Mouse (Mus musculus) forebrain, embryonic 10.5 days (tissue): ENCODE measurements at regions not wholly inside any gene's neighbourhood (a gene's known extent, or its start where the extent isn't known, plus 50 kb on each side); places are given as distances from the start of the nearest gene placed in this dataset.

Experiments
- DNase-seq: peaks from one replicate; pipeline ENCODE4 v3.0.0-alpha.2; 2017; ENCODE audit warnings: low spot score; ENCODE audit errors: extremely low spot score
- H3K27ac ChIP-seq: fragments of 300-500 bp; sonication (generic); 2 replicates; pipeline ENCODE4 v1.5.1; 2016; ENCODE audit warnings: mild to moderate bottlenecking
- H3K27me3 ChIP-seq: fragments of 300-500 bp; sonication (generic); 2 replicates; pipeline ENCODE4 v1.6.1; 2016; ENCODE audit warnings: mild to moderate bottlenecking; ENCODE audit not compliant: poor library complexity, severe bottlenecking
- H3K36me3 ChIP-seq: fragments of 300-500 bp; sonication (generic); replicated peaks from 2 replicates; pipeline ENCODE4 v1.6.1; 2016; ENCODE audit warnings: mild to moderate bottlenecking, moderate library complexity
- H3K4me1 ChIP-seq: fragments of 300-500 bp; sonication (generic); 2 replicates; pipeline ENCODE4 v1.6.1; 2016
- H3K4me3 ChIP-seq: fragments of 300-500 bp; sonication (generic); 2 replicates; pipeline ENCODE4 v1.5.1; 2016; ENCODE audit warnings: mild to moderate bottlenecking, moderate library complexity
- H3K9me3 ChIP-seq: fragments of 300-500 bp; sonication (generic); 2 replicates; pipeline ENCODE4 v1.6.1; 2016; ENCODE audit warnings: mild to moderate bottlenecking, moderate library complexity
- WGBS: fragments of 180-500 bp; shearing (Covaris S2); methylation state at CpG from one replicate; pipeline ENCODE4 v1.1.7; 2016; 5-methylcytosine and 5-hydroxymethylcytosine counted together

DNA sequence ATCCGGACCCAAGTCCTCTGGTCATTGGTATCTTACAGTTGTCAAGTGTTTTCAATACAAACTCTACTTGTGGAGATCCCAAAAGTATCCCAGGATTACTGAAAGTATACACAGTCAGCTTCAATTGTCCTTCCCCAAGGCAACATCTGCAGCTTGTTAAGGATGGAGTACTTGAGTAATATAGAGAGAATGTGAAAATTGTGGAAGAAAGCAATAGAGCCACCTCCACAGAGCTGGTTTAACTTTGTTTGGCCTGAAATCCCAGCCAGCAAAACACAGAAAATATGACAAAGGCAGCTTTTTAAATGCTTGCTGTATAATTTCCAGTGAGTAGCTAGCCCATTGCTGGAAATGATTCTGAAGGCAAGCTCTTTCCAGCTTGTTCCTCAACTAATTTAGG is 217.0 kb upstream of the Tbl1xr1 start:
- Histone ChIP-seq H3K9me3 (no peaks in the 10 kb centered on the region), H3K4me1 (no peaks in the 10 kb centered on the region), H3K36me3 (no peaks in the 10 kb centered on the region), H3K4me3 (no peak overlapping the region), H3K27me3 (no peaks in the 10 kb centered on the region), H3K27ac (no peak overlapping the region)
- 91% methylated on average over 1 of the region's 1 CpGs for WGBS
- no peak for DNase-seq

DNA sequence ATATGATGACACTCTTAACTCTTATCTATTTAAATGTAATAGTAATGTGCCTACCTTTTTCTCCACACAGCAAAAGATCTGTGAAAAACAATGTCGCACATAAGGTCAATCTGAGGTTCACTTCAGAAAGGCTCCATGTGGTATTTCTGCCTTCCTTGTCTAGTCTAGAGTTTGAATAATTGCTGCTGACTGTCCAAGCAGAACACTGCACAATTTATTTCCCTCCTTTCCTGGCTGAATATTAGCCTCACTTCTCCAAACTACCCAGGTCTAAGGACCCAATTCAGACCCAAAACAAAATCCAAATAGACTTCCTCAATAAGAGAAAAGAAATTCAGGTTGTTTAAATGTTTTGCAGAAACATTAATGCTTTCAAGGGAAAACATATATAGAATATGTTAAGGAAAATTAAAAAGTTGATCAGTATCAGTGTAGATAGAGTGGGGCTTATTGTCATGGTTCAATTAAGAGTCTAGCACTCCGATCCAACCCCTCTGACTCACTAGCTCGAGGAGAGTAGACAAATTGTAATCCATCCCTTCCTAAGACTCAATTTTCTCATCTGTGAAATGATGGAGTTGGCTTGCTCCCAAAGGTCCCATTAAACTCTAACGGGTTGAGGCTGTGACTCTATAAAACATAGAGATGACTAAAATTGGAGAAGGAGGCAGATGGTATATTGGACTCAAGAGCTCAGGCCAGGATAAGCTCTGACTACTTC is 215.4 kb upstream of the Tbl1xr1 start:
- Histone ChIP-seq H3K36me3 (no peaks in the 10 kb centered on the region), H3K4me3 (no peak overlapping the region), H3K4me1 (no peaks in the 10 kb centered on the region), H3K27ac (no peak overlapping the region), H3K9me3 (no peaks in the 10 kb centered on the region), H3K27me3 (no peaks in the 10 kb centered on the region)
- WGBS, result 85% methylated on average over 4 of the region's 4 CpGs
- DNase-seq, result no peak

GRCm38 (mm10) chr3:21861636-21861970 is 214.8 kb upstream of the Tbl1xr1 start:
- Histone ChIP-seq H3K27me3 (no peaks in the 10 kb centered on the region), H3K4me1 (no peaks in the 10 kb centered on the region), H3K4me3 (no peak overlapping the region), H3K36me3 (no peaks in the 10 kb centered on the region), H3K27ac (no peak overlapping the region), H3K9me3 (no peaks in the 10 kb centered on the region)
- WGBS, result 94% methylated on average over 4 of the region's 4 CpGs
- no peak for DNase-seq

GRCm38 (mm10) chr3:21864391-21864790 is 212.1 kb upstream of the Tbl1xr1 start:
- no peak for DNase-seq
- 54% methylated on average over 5 of the region's 5 CpGs for WGBS
- Histone ChIP-seq H3K4me3 (no peak overlapping the region), H3K27ac (no peak overlapping the region), H3K9me3 (no peaks in the 10 kb centered on the region), H3K4me1 (no peaks in the 10 kb centered on the region), H3K36me3 (no peaks in the 10 kb centered on the region), H3K27me3 (no peaks in the 10 kb centered on the region)

DNA sequence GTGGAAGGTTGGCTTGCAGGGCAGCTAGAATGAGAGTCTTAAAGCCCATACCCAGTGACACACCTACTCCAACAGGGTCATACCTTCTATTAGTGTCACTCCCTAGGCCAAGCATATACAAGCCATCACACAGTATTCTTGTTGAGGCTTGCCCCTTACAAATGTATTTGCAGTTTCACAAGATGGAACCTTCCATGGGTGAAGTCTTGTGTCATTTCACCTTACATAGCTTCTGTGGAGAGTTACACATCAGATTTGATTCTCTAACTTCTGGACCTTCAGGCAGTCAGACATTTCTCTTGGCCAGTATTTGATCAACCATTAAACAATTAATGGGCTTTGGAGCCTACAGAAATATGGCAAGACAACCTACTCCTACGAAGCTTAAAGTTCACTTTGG is 210.6 kb upstream of the Tbl1xr1 start:
- WGBS, result 85% methylated on average over 1 of the region's 1 CpGs
- no peaks in the 10 kb centered on the region for H3K4me1 ChIP-seq
- no peak overlapping the region for H3K27ac ChIP-seq
- H3K9me3 ChIP-seq, result no peaks in the 10 kb centered on the region
- no peaks in the 10 kb centered on the region for H3K36me3 ChIP-seq
- DNase-seq, result no peak
- no peak overlapping the region for H3K4me3 ChIP-seq
- no peaks in the 10 kb centered on the region for H3K27me3 ChIP-seq

DNA sequence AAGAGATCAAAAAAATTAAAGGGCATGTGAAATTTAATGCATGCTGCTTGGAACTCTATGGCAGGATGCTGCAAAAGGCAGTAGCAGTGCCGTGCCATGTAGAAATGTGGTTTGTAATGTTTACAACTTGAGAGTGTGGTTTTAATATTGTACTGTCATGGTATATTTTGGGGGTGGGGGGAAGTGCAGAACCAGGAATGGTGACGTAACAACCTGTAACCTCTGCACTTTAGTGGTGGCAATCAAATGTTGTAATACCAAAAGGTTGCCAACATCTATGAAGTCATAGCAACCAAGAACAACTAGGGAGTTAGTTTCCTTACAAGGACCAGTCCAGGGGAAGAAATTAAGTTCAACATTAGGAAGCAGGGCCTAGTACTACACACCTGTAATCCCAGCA is 198.1 kb upstream of the Tbl1xr1 start:
- WGBS, result 87% methylated on average over 2 of the region's 2 CpGs
- H3K27ac ChIP-seq, result no peak overlapping the region
- H3K36me3 ChIP-seq, result no peaks in the 10 kb centered on the region

DNA sequence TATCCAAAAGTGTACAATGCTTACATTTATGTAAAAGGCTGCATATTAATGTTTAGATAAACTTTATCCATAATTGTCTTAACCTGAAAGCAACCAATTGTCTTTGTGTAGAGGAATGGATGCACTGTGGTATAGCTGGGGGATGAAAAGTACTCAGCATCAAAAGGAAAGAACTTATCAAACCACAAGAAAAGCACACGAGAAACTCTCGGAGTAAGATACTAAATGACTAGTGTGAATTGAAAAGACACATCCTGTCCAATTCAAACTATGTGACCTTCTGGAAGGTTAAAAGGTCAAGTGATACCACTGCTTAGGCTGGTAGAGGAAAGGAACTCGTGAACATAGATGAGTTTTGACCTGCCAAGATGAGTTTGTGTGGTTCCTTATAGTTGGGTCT is 192.2 kb upstream of the Tbl1xr1 start:
- Histone ChIP-seq H3K27ac (no peak overlapping the region), H3K27me3 (no peaks in the 10 kb centered on the region), H3K4me1 (peaks cover 3% of the 10 kb centered on the region; the same call in 1 of the 2 replicates), H3K9me3 (no peaks in the 10 kb centered on the region), H3K36me3 (no peaks in the 10 kb centered on the region), H3K4me3 (no peak overlapping the region)
- no peak for DNase-seq
- WGBS, result 82% methylated on average over 3 of the region's 3 CpGs

More for the DNA sequence above, 198.1 kb upstream of the Tbl1xr1 start:
- DNase-seq, result no peak
- no peaks in the 10 kb centered on the region for H3K9me3 ChIP-seq
- H3K27me3 ChIP-seq, result no peaks in the 10 kb centered on the region
- H3K4me3 ChIP-seq, result no peak overlapping the region
- no peaks in the 10 kb centered on the region for H3K4me1 ChIP-seq

DNA sequence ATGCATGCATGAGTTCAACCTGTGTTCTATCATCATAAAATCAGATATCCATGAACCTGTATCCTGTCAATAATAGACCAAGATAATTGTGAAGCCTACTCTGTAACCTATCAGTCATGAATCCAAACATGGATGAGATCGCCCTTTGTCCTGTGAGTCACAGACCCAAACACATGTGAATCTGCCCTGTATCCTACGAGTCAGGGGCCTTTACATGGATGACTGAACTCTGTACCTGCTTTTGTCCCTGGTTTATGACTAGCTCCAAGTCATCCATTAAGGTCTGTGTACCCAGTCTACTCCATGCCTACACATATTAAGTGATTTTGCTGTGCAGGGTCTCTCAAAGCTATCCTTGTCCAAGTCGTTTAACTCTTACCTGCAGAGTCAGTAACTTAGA is 187.7 kb upstream of the Tbl1xr1 start:
- H3K9me3 ChIP-seq, result no peaks in the 10 kb centered on the region
- no peak overlapping the region for H3K4me3 ChIP-seq
- H3K4me1 ChIP-seq, result peaks cover 26% of the 10 kb centered on the region
- WGBS, result 92% methylated on average over 3 of the region's 3 CpGs
- H3K36me3 ChIP-seq, result no peaks in the 10 kb centered on the region
- no peak for DNase-seq
- H3K27ac ChIP-seq, result no peak overlapping the region
- H3K27me3 ChIP-seq, result no peaks in the 10 kb centered on the region; the same call in 1 of the 2 replicates

DNA sequence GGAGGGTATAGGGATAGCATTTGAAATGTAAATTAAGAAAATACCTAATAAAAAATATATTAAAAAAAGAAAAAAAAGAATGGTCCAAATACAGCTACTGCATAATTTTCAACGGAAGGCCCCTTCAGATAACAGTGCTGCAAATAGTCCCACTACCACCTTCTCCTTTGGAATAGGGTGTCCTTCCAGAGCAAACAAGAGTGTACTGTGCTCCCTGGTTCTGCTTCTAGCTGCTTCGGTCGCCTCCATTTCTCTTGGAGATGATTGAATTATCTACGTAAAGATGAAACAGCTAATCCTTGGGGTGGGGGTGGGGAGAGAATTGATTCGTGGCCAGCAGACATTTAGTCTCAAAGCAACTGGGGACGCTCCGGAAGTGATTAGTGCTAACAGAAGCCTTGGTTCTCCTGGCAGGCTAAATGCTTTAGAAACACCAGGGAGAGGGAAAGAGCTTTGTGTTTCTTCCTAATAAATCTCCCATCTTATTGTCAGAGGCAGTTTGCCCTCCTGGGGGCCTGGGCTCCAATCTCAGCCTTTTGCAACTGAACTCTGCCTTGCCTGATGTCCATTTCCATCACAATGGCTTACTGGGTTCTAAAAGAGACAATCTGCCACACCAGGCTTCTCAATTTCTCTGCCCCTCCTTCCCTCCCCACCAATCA is 184.5 kb upstream of the Tbl1xr1 start:
- Histone ChIP-seq H3K4me1 (peaks cover 26% of the 10 kb centered on the region), H3K4me3 (no peak overlapping the region)
- peak; percentile 24 for DNase-seq

DNA sequence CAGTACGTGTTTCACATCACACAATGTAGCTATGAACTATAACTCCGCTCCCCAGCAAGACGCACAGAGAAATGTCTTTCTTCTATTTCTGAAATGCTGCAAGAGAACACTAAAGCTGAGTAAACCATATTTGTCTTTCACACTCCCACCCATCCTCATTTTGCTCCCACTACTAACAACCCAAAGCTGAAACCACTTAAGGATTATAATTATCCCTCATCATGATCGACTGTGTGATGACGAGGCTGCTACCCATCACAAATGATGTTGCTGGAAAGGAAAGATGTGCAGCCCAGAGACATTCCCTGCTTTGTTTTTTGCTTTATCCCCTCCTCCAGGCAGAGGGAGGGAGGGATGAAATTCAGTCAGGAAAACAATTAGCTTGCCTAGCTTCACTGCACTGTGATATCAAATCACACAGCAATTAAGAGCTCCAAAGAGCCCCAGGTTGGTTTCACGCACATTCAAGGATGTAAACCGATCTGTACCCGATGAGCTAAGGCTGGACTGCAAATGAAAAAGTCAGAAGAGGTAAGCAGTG is 183.5 kb upstream of the Tbl1xr1 start:
- no peaks in the 10 kb centered on the region; the same call in 1 of the 2 replicates for H3K27me3 ChIP-seq
- no peak for DNase-seq
- H3K27ac ChIP-seq, result 0 out of 2 replicates have a peak overlapping the region, but pooled peaks have one; percentile 2
- no peaks in the 10 kb centered on the region for H3K9me3 ChIP-seq
- H3K4me3 ChIP-seq, result no peak overlapping the region
- H3K36me3 ChIP-seq, result no peaks in the 10 kb centered on the region
- 26% methylated on average over 8 of the region's 8 CpGs for WGBS
- peaks cover 26% of the 10 kb centered on the region for H3K4me1 ChIP-seq

More for the DNA sequence above, 184.5 kb upstream of the Tbl1xr1 start:
- H3K27me3 ChIP-seq, result no peaks in the 10 kb centered on the region; the same call in 1 of the 2 replicates
- H3K9me3 ChIP-seq, result no peaks in the 10 kb centered on the region
- WGBS, result 5% methylated on average over 7 of the region's 7 CpGs
- no peaks in the 10 kb centered on the region for H3K36me3 ChIP-seq
- H3K27ac ChIP-seq, result peak overlapping the region; percentile 67

DNA sequence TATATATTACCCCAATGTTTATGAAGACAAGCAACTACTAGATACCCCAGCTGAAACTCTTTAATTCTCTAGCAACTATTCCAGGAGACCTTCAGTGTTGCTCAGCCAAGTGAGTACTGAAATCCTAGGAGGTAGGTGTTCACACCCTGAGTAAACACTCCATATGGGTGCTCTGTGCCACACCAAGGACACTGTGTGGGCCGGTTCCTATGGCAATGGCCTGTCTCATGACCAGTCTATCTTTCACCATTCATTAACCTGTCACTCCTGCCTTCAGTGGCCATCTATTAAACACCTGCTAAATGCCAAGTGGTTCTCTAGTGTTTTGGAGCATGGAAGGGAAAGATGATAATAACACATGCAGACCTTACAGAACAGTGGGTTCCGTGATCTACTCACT is 180.9 kb upstream of the Tbl1xr1 start:
- 94% methylated on average over 2 of the region's 2 CpGs for WGBS
- H3K27me3 ChIP-seq, result no peaks in the 10 kb centered on the region; the same call in 1 of the 2 replicates
- H3K4me1 ChIP-seq, result peaks cover 26% of the 10 kb centered on the region
- no peak for DNase-seq
- H3K36me3 ChIP-seq, result no peaks in the 10 kb centered on the region
- H3K4me3 ChIP-seq, result no peak overlapping the region
- no peak overlapping the region for H3K27ac ChIP-seq
- no peaks in the 10 kb centered on the region for H3K9me3 ChIP-seq

GRCm38 (mm10) chr3:21898241-21898640 is 178.2 kb upstream of the Tbl1xr1 start:
- Histone ChIP-seq H3K4me1 (peaks cover 8% of the 10 kb centered on the region), H3K27me3 (no peaks in the 10 kb centered on the region; the same call in 1 of the 2 replicates), H3K27ac (no peak overlapping the region), H3K36me3 (no peaks in the 10 kb centered on the region), H3K9me3 (no peaks in the 10 kb centered on the region), H3K4me3 (no peak overlapping the region)
- DNase-seq, result no peak
- 89% methylated on average over 5 of the region's 5 CpGs for WGBS

- H3K36me3 ChIP-seq, result no peaks in the 10 kb centered on the region
- DNase-seq, result no peak
- H3K4me1 ChIP-seq, result no peaks in the 10 kb centered on the region
- WGBS, result 80% methylated on average over 2 of the region's 2 CpGs
- H3K27me3 ChIP-seq, result no peaks in the 10 kb centered on the region
- H3K4me3 ChIP-seq, result no peak overlapping the region
- no peaks in the 10 kb centered on the region for H3K9me3 ChIP-seq
- no peak overlapping the region for H3K27ac ChIP-seq
Measured at GRCm38 (mm10) chr3:21905384-21906073, 170.9 kb upstream of the Tbl1xr1 start.
